Mouse (Mus musculus) 416B (cell line): Measurements from ENCODE around the gene Ehd2.
A peak's percentile ranks its signal among the peaks of the same experiment; 100 is the strongest.

ENCODE experiments used
- DNase-seq: peaks from one replicate; pipeline ENCODE4 v3.0.0; 2011; ENCODE audit warnings: low read depth

Gene Ehd2

DNA sequence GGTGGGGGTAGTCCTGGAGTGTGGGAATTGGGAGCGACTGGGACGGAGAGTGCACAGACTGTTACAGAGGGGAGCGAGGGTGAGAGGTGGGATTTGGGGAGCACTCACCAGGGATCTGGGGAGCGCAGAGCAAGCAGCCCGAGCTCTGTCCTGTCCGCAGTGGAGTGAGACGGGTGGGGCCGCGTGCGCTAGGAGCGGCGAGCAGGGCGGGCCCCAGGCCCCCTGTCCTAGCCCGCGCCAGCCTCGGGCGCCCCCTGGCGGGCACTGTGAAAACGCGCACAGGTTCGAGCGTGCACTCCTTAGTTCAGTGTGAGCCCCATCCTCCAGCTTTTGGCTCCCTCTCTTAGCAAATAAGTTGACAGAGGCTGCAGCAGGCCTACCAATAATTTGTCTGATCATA is at the start of gene Ehd2:
Ehd2 (minus strand) TSS at position 256 of the 400 bp plus-strand sequence.
- DNase-seq = peak; percentile 75

DNA sequence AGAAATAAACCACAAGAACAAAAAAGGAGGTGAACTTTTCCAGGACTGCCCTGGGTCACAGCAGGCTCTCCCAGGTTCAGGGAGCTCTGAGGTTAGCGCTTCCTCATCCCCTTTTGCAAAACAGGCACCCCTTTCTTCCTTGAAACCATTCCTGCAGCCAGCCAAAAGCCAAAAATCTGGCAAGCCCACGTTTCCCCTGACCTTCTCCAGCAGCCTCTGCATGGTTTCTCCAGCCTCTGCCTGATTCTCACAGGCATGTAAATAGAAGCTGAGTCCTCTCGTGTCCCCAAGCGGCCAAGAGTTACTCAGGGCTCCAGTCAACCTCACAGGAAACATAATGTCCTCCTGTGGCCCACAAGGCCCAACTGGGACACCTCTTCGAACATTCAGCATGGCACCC is 48.0 kb upstream of the Ehd2 start:
- no peak for DNase-seq

DNA sequence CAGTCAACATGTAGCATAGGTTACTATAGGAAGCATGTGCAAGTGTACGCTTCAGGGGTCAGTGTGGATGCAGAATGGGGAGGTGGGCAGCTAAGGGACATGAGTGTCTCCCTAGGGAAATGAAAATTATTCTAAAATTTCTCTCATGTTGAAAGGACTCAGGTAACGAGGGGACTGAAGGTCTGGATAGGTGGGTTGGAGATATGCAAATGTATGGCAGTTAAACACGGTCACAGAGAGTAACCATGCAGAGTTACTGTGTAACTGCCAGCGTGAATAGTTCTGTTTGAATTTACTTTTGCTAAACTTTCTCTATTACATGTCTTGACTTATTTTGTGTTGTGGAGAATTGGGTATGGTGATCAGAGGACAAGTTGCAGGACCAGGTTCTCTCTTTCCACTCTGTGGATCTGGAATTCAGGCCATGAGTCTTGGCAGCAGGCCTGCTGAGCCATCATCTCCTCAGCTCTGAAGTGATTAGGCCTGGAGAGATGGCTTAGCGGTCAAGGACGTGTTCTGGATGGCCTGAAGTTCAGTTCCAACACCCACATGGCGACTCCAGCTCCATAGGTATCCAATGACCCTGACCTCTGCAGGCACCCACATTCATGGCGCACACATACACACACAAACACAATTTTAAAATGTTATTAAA is 47.3 kb upstream of the Ehd2 start:
- no peak for DNase-seq

DNA sequence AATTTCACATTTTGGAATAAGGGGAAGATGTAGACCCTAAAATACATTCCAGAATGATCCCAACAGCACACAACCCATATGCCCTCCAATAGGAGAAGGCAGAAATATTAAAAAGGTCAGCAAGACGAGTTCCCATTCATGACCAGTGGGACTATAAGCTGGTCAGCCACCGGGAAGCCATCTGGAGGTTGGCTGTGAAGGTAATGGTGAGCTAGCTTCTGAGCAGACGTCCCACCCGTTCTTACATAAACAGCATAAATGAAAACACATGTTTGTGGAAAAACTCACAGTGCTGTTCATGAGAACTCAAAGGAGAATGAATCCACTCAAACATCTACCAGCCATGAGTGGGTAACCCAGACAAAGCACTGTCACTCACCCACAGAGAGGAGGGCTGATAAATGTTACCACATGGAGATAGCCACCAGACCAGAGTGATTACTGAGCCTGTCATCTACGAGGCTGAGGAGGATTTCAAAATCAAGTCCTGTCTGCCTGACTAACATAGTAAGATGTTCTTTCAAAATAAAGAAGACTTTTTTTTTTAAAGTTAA is 46.4 kb upstream of the Ehd2 start:
- peak; percentile 38 for DNase-seq

DNA sequence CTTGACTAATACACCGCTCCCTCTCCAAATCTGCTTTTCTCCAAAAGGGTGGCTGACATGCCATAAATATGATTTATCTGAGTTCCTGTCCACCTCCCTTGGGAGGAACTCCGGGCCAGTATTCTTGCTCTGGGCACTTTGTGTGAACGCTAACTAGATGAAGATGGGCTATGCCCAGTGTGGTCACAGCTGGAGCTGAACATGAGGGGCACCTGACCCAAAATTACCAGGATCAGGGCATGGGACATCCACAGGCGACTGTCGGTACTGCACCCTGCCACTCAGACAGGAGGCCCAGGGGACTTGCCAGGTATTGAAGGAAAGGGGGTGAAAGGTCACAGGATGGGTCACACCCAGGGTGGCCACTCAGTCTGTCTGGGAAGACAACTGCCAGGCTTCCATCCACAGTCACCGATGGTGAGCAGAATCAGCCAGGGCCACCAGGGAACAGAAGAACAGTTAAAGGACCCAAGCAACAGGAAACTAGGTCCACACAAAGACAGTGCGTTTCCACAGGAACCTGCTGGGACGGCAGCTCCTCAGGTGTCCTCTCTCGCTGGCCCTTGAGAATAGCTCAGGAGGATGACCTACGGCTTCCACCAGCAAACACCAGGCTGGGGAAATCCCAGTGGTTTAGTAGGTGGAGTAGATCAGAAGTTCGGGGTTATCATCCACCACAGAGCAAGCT is 45.4 kb upstream of the Ehd2 start:
- no peak for DNase-seq

DNA sequence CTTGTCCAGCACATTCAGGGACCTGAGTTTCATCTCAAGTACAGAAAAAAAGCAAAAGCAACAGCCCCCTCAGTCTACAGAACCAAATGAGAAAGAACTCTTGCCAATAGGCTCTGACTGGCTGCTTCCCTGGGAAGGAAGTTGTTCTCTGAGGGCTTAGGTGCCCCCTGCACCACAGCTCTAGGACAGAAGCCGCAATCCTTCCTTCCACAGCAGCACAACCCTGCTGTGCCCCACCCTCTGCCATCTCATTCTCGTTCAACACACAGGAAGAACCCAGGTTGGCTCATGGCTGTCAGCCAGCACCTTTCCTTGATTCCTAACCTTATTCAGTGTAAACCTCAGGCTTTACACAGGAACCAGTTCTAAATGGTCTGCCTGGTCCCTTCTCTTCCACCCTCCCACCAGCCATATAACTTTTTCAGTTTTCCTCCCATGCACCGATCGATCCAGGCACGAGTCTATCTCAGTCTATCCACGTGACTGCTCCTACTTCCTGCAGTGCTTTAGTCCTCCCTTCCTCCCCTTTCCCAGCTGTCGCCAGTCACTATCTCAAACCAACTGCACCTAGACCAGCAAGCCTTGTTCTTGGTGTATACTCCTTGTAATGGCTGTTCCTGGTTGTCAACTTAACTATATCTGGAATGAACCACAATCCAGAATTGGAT is 44.2 kb upstream of the Ehd2 start:
- peak; percentile 69 for DNase-seq

DNA sequence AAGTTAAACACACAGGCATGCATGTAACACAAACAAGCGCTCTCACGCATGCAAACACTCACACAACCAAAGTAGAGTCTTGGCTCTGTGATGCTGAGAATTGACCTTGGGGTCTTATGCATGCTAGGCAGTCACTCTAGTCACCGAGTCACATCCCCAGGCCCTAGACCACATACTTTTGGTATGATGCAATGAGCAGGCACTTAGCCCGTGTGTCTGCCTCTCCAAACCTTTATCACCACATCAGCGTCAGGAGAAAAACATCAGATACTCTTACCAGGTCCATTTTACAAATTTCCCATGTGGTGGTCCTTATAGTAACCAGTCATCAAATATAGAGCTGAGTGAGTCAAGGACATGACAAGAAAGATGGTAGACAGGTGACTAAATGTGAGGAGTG is 43.3 kb upstream of the Ehd2 start:
- peak; percentile 57 for DNase-seq

DNA sequence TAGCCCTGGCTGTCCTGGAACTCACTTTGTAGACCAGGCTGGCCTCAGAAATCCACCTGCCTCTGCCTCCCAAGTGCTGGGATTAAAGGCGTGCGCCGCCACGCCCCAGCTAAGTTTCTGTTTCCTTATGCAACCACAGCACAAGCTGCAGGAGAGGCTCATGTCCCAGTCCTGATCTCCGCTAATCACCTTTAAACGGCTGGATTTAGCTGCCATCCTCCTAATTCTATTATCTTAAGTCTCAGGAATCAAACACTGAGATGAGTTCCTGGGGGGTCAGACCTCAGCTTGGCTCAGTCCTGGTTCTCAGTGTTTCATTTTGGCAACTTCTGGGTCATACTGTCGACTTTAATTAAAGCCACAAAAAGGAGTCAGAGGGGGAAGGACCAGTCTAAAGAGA is 42.3 kb upstream of the Ehd2 start:
- no peak for DNase-seq

DNA sequence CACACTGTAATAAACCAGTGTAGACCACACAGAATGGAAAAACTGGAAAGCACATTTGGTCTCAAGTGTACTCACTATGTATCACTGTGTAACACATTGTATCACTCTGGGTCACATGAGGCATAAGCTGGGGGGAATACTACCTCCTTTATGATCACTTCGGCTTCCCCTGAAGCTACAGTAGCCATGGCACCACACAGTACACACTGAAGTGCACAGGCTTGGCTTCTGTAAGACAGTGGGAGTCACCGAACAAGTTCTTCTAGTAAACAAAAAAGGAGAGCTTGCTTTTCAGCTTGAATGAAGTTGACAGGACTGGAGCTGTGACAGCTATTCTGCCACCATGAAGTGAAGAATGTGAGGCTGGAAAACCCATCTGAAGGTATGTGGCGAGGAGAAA is 37.7 kb upstream of the Ehd2 start:
- no peak for DNase-seq

DNA sequence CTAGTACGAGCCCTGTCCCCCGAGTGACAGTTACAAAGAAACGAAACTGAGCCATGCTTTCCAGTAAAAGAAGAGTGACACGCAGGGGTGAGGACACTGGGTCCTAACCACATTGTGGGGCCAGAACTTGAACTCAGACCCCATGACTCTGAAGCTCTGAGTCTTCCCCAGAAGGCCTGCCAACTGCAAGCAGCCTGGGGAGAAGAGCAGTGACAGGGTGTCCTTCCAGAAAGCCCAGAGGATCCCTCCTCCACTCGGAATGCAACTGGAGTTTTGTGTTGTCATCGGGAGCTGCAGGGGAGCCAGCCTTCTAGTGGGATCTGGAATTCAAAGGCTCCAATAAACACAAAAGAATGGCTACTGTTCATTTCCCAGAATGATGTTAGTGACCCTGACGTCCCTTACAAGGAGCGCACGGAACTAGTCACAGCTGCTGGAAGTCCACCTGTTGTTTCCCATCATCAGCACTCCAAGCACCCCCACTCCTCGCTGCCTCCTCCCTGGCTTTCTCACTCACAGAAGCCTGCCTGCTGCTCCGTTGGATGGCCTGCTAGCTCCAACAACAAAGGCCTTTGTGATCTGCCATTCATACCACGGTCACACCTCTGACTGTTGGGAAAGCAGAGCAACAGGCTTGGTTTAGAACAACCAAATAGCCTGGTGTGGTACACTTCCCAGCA is 37.0 kb upstream of the Ehd2 start:
- no peak for DNase-seq

DNA sequence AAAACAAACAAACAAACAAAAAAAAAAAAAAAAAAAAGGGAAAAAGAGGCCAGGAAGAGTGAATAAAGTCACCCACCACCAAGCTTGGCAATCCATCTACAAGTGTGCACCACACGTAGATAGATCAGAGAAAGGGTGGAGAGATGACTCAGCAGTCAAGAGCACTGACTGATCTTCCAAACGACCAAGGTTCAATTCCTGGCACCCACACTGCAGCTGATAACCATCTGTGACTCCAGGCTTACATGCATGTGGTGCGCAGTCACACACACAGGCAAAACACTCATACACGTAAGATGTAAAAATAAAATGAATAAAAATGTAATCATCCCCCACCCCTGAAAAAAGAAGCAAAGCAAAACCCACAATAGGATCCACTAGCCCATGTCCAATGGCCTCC is 35.7 kb upstream of the Ehd2 start:
- peak; percentile 56 for DNase-seq

DNA sequence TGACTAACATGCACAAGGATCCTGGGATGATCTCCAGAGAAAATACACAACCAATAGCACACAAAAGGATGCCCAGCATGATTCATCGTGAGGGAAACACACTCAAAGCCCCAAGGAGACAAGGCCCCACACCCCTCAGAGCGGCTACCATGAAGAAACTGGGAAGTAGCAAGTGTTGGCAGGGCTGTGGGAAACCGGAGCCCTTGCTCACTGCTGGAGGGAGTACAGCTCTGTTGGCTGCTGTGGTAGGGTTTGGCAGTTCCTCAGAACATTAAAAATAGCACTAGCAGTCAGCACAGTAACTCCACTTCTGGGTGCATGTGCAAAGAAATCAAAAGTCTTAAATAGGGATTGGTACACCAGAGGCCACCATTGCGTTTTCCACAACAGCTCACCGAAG is 34.8 kb upstream of the Ehd2 start:
- DNase-seq = peak; percentile 79

DNA sequence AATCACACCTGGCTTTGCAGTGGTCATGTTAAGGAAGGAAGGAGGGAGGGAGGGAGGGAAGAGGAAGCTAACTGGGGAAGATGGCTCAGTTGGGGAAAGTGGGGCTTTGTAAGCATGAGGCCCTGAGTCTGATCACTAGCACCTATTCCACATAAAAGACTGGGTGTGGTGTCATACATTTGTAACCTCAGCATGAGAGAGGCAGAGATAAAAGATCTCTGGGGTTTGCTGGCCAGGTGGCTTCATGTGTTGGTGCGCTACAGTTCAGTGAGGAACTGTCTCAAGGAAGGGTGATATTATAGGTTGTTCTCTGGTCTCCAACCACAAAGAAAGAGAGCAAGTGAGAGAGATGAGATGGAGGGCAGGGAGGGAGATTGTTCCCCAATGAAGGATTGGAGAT is 34.3 kb upstream of the Ehd2 start:
- no peak for DNase-seq

DNA sequence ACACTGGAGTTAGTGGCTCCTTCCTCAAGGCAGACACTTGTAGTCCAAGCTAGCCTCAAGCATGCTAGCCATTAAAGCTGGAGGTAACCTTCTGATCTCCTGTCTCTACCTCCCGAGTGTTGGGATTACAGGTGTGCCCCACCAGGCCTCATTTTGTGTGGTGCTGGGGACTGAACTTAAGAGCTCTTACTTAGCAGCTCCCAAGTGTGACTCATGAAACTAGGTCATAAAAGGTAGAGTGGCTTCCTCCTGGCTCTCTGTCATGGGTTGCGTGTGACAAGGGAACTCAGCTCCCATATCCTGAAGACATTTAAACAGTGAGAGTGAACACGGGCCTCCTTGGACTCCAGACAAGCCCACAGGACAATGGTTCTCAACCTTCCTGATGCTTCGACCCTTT is 26.4 kb upstream of the Ehd2 start:
- DNase-seq = no peak

DNA sequence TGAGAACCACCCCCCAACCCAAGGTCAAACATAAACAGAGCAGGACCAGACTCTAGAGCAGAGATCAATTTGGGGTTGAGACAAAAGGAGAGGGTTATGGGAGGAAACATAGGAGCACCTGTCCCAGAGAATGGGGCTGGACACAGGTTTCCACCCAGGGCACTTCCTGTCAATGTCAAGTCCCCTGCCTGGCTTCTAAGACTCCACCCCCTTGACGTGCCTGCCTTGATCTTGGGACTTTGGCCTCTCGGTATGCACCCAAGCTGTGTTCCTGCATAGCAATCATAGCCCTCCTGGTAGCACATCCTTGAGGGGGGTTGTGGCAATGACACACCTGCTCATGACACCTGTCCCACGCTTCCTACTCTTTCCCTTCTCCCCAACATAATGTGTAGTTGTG is 25.8 kb upstream of the Ehd2 start:
- DNase-seq = no peak

DNA sequence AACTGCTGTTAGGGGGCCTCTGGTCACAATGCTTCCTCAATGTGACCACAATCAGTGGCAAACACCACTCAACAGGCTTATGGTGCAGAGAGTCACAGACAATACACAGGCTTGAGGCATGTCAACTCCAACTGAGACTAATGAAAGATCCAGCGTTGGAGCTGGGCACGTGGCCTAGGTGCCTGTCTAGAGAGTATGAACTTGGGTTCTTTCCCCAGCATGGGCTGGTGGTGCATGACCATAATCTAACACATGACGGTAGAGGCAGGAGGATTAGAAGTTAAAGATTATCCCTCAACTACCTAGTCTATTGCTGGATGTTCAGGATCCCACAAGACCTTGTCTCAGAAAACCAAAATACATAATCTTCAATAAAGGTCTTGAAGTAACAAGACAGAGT is 24.4 kb upstream of the Ehd2 start:
- DNase-seq = no peak

DNA sequence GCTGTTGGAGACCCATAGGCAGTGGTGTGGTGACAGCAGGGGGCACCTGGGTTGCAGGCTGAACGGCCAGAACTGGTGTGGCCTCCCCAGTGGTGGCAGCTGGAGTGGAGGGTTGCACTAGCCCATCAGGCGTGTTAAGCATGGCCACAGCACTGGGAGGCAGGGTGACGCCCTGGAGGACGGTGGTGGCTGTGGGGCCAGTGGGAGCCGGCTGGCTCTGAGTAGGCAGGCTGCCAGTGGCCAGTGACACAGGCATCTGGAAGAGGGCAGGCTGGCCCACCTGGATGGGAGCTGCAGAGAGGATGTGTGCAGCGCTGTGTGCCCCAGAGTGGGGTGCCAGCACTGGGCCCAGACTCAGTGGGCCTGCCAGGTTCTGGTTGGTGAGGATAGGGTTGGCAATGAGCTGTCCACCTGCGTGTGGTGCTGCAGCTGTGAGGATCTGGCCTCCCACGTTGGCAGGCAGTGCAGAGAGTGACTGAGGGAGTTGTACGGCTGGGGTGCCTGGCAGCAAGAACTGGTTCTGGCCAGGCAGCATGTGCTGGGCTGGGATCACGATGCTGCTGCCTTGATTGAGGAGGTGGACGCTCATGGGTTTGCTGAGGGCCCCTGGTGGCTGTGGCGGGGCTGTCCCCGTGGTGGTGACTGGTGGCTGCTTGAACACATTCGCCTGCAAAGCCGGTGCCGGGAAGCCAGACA is 20.4 kb upstream of the Ehd2 start:
- no peak for DNase-seq

DNA sequence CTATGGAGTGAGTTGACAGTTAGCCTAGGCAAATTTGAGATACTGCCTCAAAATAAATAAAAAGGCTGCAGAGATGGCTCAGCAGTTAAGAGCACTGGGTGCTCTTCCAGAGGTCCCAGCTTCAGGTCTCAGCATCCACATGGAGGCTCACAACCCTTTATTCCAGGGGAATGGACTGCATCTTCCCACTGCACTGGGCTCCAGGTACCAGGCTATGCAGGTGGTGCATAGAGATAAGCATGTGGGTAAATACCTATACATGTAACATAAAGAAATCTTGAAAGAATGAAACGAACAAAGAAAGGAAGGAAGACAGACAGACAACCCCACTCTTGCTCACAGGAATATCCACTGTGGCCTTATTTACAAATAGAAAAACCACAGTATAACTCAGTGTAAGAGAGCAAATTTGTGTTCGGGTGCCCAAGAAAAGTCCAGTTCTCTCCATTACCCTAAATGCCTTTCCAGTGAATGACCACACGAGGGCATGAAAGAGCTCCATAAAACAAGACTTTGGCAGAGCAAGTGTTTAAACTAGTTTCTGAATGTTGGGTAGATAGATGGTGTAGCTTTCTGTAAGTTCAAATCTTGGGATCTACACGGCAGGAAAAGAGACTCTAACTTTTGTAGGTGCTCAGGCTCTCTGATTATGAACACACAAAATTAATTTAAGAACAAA is 15.5 kb upstream of the Ehd2 start:
- DNase-seq = peak; percentile 80

DNA sequence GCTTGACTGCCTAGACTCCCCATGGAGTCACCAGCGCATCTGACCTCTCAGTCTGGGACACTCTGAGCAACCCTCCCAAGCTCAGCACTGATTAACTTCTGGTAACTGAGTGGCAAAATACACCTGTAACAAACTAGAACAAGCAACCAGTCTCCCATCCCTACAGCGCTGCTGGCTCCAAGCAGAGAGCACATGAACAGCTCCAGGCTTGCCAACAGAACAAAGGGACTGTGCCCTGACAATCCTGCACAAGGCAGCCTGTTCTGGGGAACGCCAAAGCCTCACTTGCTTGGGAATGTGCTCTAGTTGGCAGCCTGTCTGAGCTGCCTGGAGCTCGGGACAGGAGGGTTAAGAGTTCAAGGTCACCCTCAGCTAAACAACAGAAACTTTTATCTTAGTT is 14.2 kb upstream of the Ehd2 start:
- DNase-seq = no peak

DNA sequence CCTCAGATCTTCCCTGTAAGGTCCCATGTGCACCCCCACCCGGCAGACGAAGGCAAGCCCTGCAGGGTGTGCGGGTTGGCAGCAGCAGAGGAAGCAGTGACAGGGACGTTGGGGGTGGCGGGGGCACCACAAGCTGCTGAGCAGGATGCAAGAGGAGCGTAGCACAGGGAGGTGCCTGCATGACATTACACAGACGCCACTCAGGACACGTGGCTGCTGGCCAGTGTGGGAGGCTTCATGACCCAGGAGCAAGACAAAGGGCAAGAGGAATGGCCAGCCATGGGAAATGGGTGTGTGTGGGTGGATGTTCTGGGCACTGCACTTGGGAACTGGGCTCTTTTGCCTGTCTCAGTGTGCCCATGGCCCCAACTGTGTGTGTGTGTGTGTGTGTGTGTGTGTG is 12.9 kb upstream of the Ehd2 start:
- no peak for DNase-seq

DNA sequence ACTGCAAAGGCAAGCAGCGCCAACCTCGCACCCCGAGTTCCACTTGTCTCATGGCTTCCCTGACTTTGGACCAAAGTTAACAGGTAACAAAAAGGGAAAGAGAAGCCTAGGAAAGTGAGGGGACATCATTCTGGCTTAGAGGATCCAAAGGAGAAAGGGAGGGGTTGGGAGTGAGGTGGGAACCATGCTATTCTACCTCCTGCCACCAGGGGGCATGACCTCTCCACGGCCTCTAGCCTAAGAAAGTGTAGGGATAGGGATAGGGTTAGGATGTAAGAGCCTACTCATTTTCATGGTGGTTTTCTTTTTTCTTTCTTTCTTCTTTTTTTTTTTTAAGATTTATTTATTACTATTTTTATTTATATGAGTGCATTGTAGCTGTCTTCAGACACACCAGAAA is 8.5 kb upstream of the Ehd2 start:
- peak; percentile 64 for DNase-seq

DNA sequence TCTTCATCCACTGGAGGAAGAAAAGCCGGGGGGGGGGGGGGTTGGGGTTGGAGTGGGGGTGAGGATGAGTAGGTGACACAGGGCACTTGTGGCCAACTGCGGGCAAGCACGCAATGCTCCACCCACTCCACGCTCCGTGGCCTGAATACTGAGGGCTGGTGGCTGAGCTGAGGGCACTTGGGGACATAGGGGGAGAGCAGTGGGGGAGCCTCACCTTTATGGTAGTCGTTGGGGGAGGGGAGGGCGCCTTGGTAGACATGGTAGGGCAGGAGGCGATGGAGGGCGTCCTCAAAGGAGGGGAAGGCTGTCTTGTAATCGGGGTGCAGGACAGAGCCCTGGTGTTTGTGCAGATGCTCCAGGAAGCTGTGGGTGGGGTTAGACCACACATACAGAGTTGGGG is 8.1 kb upstream of the Ehd2 start:
- no peak for DNase-seq
